Mouse (Mus musculus) megakaryocyte, embryonic 14.5 days (primary cell): ENCODE measurements around the gene Phactr4.

Experiments used
- FLI1 ChIP-seq: IDR thresholded peaks from 2 replicates; pipeline ENCODE4 v1.6.1; 2012; ENCODE audit warnings: low read length, inconsistent platforms, mixed read lengths
- GATA1 ChIP-seq: IDR thresholded peaks from 3 replicates; pipeline ENCODE4 v1.6.1; 2012; ENCODE audit warnings: mixed read lengths, low read length, inconsistent platforms, borderline replicate concordance

DNA sequence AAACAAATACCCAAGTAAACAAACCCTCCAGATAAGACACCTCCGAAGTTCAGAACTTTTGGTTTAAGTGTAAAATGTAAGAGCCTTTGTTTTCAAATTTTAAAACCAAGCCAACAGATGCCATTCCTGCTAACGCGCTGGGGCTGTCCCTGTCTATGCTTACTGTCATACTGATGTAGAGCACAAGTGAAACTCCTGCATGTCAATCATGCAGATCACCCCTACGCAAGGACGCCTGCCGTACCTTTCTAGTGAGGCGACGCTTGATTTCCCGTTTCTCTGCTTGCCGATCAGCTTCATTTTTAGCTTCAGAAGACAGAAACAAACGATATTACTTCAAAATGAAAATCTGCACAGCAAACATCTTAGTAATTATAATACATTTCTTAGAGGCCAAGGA is 58.8 kb downstream of the Phactr4 start:
- TF ChIP-seq GATA1: no peak
- no peak for TF ChIP-seq FLI1
